Mouse (Mus musculus): ENCODE measurements around the gene Dnaja4. TPM values are rescaled to one million over a fixed set of nuclear protein-coding genes. Genes with fewer than 3 reads are reported as not detected.

The Dnaja4 gene
- polyA plus RNA-seq, 1 experiment from 2014 or later: 5.5 TPM

- H3K4me1 ChIP-seq (replicated peaks; ENCODE audit: control insufficient read depth, insufficient read depth): 0 out of 2 replicates have a peak, but pooled peaks cover 2% of the 10 kb centered on the region
- no peaks in the 10 kb centered on the region for H3K27me3 ChIP-seq (ENCODE audit: control insufficient read depth, insufficient read depth, low read length)
- WGBS: 17% methylated on average over 9 of the region's 9 CpGs
- ATAC-seq (ENCODE audit: low FRiP score, low TSS enrichment) (no peak), DNase-seq (ENCODE audit: low spot score) (peak; percentile 65)
- no peaks in the 10 kb centered on the region for H3K9me3 ChIP-seq (ENCODE audit: control insufficient read depth, low read length)
- no peak overlapping the region for H3K9ac ChIP-seq (ENCODE audit: low read length)
- H3K4me3 ChIP-seq (ENCODE audit: low read depth, low read length): no peak overlapping the region
- TF ChIP-seq EP300 (optimal IDR thresholded peaks at IDR 0.05) (no peak), CTCF (IDR thresholded peaks at IDR 0.05; ENCODE audit: low read depth) (peak; percentile 81)
- H3K27ac ChIP-seq (replicated peaks): no peak overlapping the region
- H3K4me2 ChIP-seq (replicated peaks; ENCODE audit: low read depth): no peak overlapping the region
- H3K36me3 ChIP-seq (ENCODE audit: control insufficient read depth, insufficient read depth, low read length): no peaks in the 10 kb centered on the region
Measured at GRCm38 (mm10) chr9:54736284-54736701, 37.6 kb downstream of the Dnaja4 start.

- no peak overlapping the region for H3K27ac ChIP-seq (replicated peaks)
- peak; percentile 60 for DNase-seq (ENCODE audit: low spot score)
- no peak overlapping the region for H3K9ac ChIP-seq (ENCODE audit: low read length)
Measured at GRCm38 (mm10) chr9:54738376-54738775, 39.7 kb downstream of the Dnaja4 start.

GRCm38 (mm10) chr9:54743891-54744290 is 45.2 kb downstream of the Dnaja4 start:
- Histone ChIP-seq H3K4me1 (replicated peaks; ENCODE audit: control insufficient read depth, insufficient read depth) (no peaks in the 10 kb centered on the region), H3K4me2 (replicated peaks; ENCODE audit: low read depth) (no peak overlapping the region), H3K36me3 (ENCODE audit: control insufficient read depth, insufficient read depth, low read length) (no peaks in the 10 kb centered on the region), H3K9me3 (ENCODE audit: control insufficient read depth, low read length) (no peaks in the 10 kb centered on the region), H3K27me3 (ENCODE audit: control insufficient read depth, insufficient read depth, low read length) (no peaks in the 10 kb centered on the region), H3K27ac (replicated peaks) (no peak overlapping the region), H3K4me3 (ENCODE audit: low read depth, low read length) (no peak overlapping the region), H3K9ac (ENCODE audit: low read length) (no peak overlapping the region)
- ATAC-seq (ENCODE audit: low FRiP score, low TSS enrichment) (no peak), DNase-seq (ENCODE audit: low spot score) (no peak)
- 75% methylated on average over 4 of the region's 4 CpGs for whole genome bisulfite sequencing
- TF ChIP-seq CTCF (IDR thresholded peaks at IDR 0.05; ENCODE audit: low read depth): no peak

More at GRCm38 (mm10) chr9:54738376-54738775, 39.7 kb downstream of the Dnaja4 start:
- no peaks in the 10 kb centered on the region for H3K9me3 ChIP-seq (ENCODE audit: control insufficient read depth, low read length)
- H3K4me1 ChIP-seq (replicated peaks; ENCODE audit: control insufficient read depth, insufficient read depth): 0 out of 2 replicates have a peak, but pooled peaks cover under 1% of the 10 kb centered on the region
- no peak for ATAC-seq (ENCODE audit: low FRiP score, low TSS enrichment)
- 25% methylated on average over 3 of the region's 3 CpGs for WGBS
- TF ChIP-seq EP300 (optimal IDR thresholded peaks at IDR 0.05): no peak
- TF ChIP-seq CTCF (IDR thresholded peaks at IDR 0.05; ENCODE audit: low read depth): peak; percentile 90
- H3K36me3 ChIP-seq (ENCODE audit: control insufficient read depth, insufficient read depth, low read length): no peaks in the 10 kb centered on the region
- no peaks in the 10 kb centered on the region for H3K27me3 ChIP-seq (ENCODE audit: control insufficient read depth, insufficient read depth, low read length)
- H3K4me2 ChIP-seq (replicated peaks; ENCODE audit: low read depth): no peak overlapping the region
- no peak overlapping the region for H3K4me3 ChIP-seq (ENCODE audit: low read depth, low read length)

- Histone ChIP-seq H3K36me3 (ENCODE audit: control insufficient read depth, insufficient read depth, low read length) (no peaks in the 10 kb centered on the region), H3K4me2 (replicated peaks; ENCODE audit: low read depth) (no peak overlapping the region), H3K4me3 (ENCODE audit: low read depth, low read length) (no peak overlapping the region), H3K9ac (ENCODE audit: low read length) (no peak overlapping the region), H3K9me3 (ENCODE audit: control insufficient read depth, low read length) (no peaks in the 10 kb centered on the region), H3K27me3 (ENCODE audit: control insufficient read depth, insufficient read depth, low read length) (no peaks in the 10 kb centered on the region), H3K4me1 (replicated peaks; ENCODE audit: control insufficient read depth, insufficient read depth) (no peaks in the 10 kb centered on the region), H3K27ac (replicated peaks) (no peak overlapping the region)
- 39% methylated on average over 13 of the region's 13 CpGs for WGBS
- TF ChIP-seq EP300 (optimal IDR thresholded peaks at IDR 0.05) (no peak), CTCF (IDR thresholded peaks at IDR 0.05; ENCODE audit: low read depth) (no peak)
- DNase-seq (ENCODE audit: low spot score) (no peak), ATAC-seq (ENCODE audit: low FRiP score, low TSS enrichment) (no peak)
Measured at GRCm38 (mm10) chr9:54745740-54746370, 47.2 kb downstream of the Dnaja4 start.

DNA sequence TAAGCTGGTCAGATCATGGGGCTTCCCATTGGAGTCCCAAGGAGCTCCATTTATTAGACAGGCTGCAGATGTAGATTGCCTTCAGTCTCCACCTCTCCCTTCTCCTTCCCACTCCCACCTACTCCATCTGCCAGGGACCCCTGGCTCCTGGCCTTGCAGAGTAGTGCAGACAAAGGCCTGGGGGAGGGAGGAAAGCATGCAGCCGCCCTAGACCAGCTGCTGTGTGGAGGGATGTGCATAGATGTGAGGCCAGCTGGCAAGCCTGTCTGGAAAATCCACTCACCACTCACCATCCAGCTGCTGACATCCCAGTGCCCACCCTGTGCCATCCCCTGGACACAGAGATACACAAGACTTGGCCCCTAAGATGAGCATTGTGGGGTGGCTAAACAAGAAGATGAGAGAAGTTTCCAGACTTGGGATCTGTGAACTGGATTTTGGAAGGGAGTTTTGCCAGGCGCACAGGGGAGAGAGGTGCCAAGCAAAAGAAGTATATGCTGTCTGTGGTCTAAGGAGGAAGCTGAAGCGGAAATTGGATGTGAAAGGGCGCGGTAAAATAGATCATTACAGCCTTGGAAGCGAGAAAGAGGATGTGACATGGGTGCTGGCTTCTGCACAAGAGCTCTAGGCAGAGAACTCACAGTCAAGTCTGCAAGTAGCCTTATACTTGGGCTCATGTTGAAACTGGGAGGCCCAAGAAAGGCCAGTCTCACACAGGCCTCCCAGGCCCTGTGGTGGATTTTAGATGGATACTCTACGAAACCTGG is 51.7 kb downstream of the Dnaja4 start:
- TF ChIP-seq CTCF (IDR thresholded peaks at IDR 0.05; ENCODE audit: low read depth) (no peak), EP300 (optimal IDR thresholded peaks at IDR 0.05) (no peak)
- no peak overlapping the region for H3K4me3 ChIP-seq (ENCODE audit: low read depth, low read length)
- H3K4me1 ChIP-seq (replicated peaks; ENCODE audit: control insufficient read depth, insufficient read depth): no peaks in the 10 kb centered on the region
- no peaks in the 10 kb centered on the region for H3K27me3 ChIP-seq (ENCODE audit: control insufficient read depth, insufficient read depth, low read length)
- no peaks in the 10 kb centered on the region for H3K9me3 ChIP-seq (ENCODE audit: control insufficient read depth, low read length)
- WGBS: 77% methylated on average over 7 of the region's 7 CpGs
- ATAC-seq (ENCODE audit: low FRiP score, low TSS enrichment) (no peak), DNase-seq (ENCODE audit: low spot score) (no peak)
- H3K36me3 ChIP-seq (ENCODE audit: control insufficient read depth, insufficient read depth, low read length): no peaks in the 10 kb centered on the region
- no peak overlapping the region for H3K4me2 ChIP-seq (replicated peaks; ENCODE audit: low read depth)
- no peak overlapping the region for H3K9ac ChIP-seq (ENCODE audit: low read length)
- no peak overlapping the region for H3K27ac ChIP-seq (replicated peaks)

- no peak for ATAC-seq (ENCODE audit: low FRiP score, low TSS enrichment)
- Histone ChIP-seq H3K9me3 (ENCODE audit: control insufficient read depth, low read length) (no peaks in the 10 kb centered on the region), H3K4me1 (replicated peaks; ENCODE audit: control insufficient read depth, insufficient read depth) (no peaks in the 10 kb centered on the region), H3K27ac (replicated peaks) (no peak overlapping the region), H3K27me3 (ENCODE audit: control insufficient read depth, insufficient read depth, low read length) (no peaks in the 10 kb centered on the region), H3K4me3 (ENCODE audit: low read depth, low read length) (no peak overlapping the region), H3K9ac (ENCODE audit: low read length) (no peak overlapping the region), H3K4me2 (replicated peaks; ENCODE audit: low read depth) (no peak overlapping the region), H3K36me3 (ENCODE audit: control insufficient read depth, insufficient read depth, low read length) (no peaks in the 10 kb centered on the region)
- no peak for TF ChIP-seq EP300 (optimal IDR thresholded peaks at IDR 0.05)
- no peak for TF ChIP-seq CTCF (IDR thresholded peaks at IDR 0.05; ENCODE audit: low read depth)
- no peak for DNase-seq (ENCODE audit: low spot score)
- WGBS: 93% methylated on average over 2 of the region's 2 CpGs
Measured at GRCm38 (mm10) chr9:54751684-54752083, 53.0 kb downstream of the Dnaja4 start.
